Mouse (Mus musculus) left cerebral cortex, postnatal 14 days (tissue): ENCODE results near the gene Lifr. TPM values are rescaled to one million over a fixed set of nuclear protein-coding genes. Genes with fewer than 3 reads are reported as not detected.

ENCODE experiments used
- DNase-seq, 2 experiments: peaks; one replicate each; pipeline ENCODE4 v3.0.0; 2021 to 2022; ENCODE audit warnings: low spot score in 2 of 2, mixed read lengths in 1 of 2
- intact Hi-C: fragments of 180-260 bp; cut with DNase I; formaldehyde crosslinking; loops from one replicate; pipeline ENCODE4 v1.15.1; 2025
- total RNA-seq, 2 experiments: library from RNA; stranded (reverse); gene quantifications; 2 replicates each; pipeline ENCODE4 v1.2.3; 2021

Gene Lifr
- total RNA-seq, 2 experiments from 2014 or later: 37.7 to 41.2 TPM

DNA sequence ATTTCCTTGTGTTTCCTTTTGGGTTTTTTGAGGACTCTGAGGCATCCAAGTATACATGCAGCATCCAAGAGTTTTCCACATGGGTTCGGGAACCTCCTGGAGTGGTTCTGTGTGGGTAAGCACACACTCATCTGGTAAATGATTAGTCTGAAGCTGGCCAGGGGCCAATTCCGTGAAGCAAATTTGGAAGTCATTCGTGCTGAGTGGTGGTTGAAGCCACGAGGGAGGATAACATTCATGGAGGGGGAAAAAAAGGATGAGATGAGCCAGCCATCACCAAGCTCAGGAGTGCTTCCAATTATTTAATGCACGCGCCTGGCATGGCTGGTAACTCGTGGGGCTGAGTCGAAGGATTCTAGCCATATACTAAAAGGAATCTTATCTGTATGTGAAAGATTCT is 56.1 kb downstream of the Lifr start:
- DNase-seq: peak; percentile 43 to 58
- intact Hi-C loops: no loop called here

- intact Hi-C loops: no loop called here
- DNase-seq: no peak
Measured at GRCm38 (mm10) chr15:7149796-7150195, 59.4 kb downstream of the Lifr start.

- no peak for DNase-seq
- intact Hi-C loops: no loop called here
Measured at GRCm38 (mm10) chr15:7150591-7150990, 60.2 kb downstream of the Lifr start.

- intact Hi-C loops: no loop called here
- no peak for DNase-seq
Measured at GRCm38 (mm10) chr15:7152116-7152760, 61.8 kb downstream of the Lifr start.

- intact Hi-C loops: no loop called here
- DNase-seq: no peak
Measured at GRCm38 (mm10) chr15:7154010-7154736, 63.8 kb downstream of the Lifr start.

- intact Hi-C loops: no loop called here
Measured at GRCm38 (mm10) chr15:7154737-7155090, 64.3 kb downstream of the Lifr start.

DNA sequence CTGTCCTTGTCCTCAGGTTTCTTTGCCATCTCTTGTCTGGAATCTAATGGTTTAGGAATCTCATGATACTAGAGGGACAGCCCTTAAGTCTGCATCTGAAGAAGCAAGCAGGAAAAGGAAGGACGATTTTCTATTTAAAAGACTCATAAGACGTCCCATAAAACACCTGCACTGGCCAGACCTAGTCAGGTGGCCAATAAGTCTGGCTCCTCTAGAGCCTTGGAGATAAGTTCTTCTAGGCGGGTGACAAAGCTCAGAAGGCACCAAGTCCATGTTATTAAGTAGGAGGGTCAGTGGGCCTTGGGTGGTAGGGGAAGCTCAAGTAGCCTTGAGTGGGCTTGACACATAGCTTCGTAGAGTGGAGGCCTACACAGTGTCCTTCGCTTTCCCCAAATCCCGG is 67.2 kb downstream of the Lifr start:
- intact Hi-C loops: no loop called here
- no peak for DNase-seq

More at GRCm38 (mm10) chr15:7154737-7155090, 64.3 kb downstream of the Lifr start:
- DNase-seq: no peak

GRCm38 (mm10) chr15:7159869-7160268 is 69.5 kb downstream of the Lifr start:
- intact Hi-C loops: no loop called here
- no peak for DNase-seq

DNA sequence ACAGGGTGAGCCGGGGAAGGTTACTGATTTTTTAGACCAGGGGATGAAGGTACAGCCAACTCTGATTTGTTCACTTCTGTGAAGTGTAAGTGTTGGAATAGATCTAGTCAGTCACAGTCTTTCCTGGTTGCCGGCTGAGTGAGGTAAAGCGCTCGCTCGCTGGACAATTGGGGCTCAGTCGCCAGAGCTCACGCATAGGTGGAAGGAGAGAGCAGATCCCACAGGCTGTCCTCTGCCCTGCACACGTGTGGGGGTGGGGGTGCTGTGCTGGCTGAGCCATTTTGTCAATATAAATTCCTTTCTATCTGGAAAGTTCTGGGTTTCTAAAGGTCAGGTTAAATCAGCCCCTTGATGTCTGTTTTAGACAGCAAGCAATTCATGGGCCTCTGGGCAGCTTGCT is 69.9 kb downstream of the Lifr start:
- DNase-seq: no peak
- intact Hi-C loops: no loop called here

GRCm38 (mm10) chr15:7163851-7164250 is 73.4 kb downstream of the Lifr start:
- intact Hi-C loops: no loop called here
- DNase-seq: no peak

DNA sequence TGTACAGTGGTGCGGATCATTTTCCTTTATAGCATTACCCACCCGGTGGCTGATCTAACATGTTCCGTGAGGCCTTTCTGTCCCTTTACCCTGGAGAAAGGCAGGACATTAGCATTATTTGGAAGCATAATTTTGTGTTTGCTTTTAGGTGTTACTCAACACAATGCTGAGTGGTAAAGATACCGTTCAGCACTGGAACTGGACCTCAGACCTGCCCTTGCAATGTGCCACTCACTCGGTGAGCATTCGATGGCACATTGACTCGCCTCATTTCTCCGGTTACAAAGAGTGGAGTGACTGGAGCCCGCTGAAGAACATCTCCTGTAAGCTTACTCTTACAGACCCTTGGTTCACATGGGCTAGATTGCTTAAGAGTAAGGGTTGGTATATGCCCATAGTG is 76.3 kb downstream of the Lifr start:
- no peak for DNase-seq
- intact Hi-C loops: no loop called here

DNA sequence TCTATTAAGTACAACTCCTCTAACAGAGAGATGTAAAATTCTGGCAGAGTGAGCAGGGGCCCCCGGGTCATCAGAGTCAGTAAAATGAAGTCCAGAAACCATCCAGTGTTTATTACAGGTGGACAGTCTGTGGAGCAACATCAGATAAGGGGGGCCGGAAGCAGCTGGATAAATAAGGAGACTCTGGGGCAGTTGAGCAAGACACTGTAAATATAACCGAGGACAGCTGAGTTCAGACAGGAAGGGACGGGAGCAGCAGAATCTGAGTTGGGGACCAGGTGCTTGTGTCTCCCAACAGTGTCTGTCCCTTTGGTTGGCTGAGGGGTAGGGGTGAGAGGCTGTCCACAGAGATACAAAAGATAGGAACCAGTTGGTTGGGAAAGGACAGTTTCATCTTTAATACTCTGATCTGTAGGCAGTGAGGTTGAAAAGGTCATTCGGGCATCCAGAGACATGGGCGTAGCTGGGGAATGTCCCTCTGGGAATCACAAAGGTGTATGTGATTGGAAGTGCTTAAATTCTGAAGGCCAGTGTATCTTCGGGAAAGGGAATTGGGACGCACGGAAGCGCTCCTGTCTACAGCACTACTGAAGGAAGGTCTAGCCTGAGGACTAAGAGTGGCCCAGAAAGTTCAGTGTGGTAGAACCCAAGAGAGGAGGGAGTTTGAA is 77.0 kb downstream of the Lifr start:
- DNase-seq: no peak
- intact Hi-C loops: no loop called here

GRCm38 (mm10) chr15:7167906-7168532 is 77.6 kb downstream of the Lifr start:
- no peak for DNase-seq
- intact Hi-C loops: no loop called here

DNA sequence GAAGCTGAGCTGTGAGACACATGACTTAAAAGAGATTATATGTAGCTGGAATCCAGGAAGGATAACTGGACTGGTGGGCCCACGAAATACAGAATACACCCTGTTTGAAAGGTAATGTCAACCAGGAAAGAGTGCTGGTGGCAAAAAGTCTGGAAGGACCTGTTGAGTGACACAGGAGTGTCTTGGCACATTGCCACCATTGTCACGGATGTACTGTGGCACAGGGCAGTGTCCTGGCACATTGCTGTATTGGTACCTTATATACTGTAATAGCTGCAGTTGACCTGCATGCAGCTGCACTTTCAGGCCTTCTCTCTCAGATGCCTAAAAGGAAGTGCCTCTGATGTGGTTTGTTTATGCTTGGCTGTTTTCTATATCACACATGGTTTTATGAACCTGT is 82.5 kb downstream of the Lifr start:
- intact Hi-C loops: no loop called here

GRCm38 (mm10) chr15:7173346-7173745 is 82.9 kb downstream of the Lifr start:
- intact Hi-C loops: no loop called here
- no peak for DNase-seq

More for the DNA sequence above, 82.5 kb downstream of the Lifr start:
- no peak for DNase-seq

GRCm38 (mm10) chr15:7173776-7174175 is 83.4 kb downstream of the Lifr start:
- intact Hi-C loops: no loop called here
- no peak for DNase-seq

DNA sequence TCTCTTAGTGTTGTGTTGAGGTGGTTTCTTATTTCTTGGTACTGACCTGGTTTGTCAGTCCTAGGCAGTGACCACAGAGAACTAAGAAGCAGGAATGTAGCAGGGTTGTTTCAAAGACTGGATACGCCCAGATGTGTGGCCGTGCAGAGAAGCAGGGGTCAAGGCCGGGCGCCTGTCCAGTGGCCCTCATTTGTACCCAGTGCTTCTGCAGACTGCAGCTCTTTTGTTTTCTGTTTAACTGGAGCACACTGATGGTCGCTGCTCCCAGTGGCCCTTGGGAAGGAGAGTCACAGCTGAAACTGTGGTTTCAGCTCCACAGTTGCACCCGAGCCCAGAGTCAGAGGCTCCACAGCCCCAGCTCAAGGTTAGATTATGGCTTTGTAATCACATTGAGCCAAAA is 90.2 kb downstream of the Lifr start:
- intact Hi-C loops: no loop called here
- DNase-seq: no peak

GRCm38 (mm10) chr15:7187682-7188081 is 97.3 kb downstream of the Lifr start:
- intact Hi-C loops: no loop called here
- no peak for DNase-seq

GRCm38 (mm10) chr15:7189678-7190454 is 99.5 kb downstream of the Lifr start:
- DNase-seq: no peak
- intact Hi-C loops: no loop called here

DNA sequence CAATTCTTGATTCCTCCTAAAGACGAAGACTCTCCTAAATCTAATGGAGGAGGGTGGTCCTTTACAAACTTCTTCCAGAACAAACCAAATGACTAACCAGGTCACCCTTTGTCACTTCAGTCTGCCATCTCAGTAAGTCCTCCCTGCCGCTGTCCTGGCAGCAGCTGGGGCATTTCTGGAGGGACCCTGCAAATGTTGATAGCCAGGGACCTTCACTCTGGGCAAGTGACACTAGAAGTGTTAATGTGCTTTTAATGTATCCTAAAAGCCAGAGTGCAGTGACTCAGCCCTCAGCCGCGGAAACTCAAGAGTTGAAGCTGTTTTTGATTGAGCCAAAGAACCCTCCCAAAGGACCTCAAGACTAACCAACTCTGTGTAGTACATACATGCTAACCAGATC is 100.7 kb downstream of the Lifr start:
- no peak for DNase-seq
- intact Hi-C loops: no loop called here
